Mouse (Mus musculus) lung, postnatal 0 days (tissue): ENCODE measurements around the gene Lonp2. TPM values are rescaled to one million over a fixed set of nuclear protein-coding genes. Genes with fewer than 3 reads are reported as not detected.
A peak's percentile ranks its signal among the peaks of the same experiment; 100 is the strongest.

Experiments used
- ATAC-seq: fragments of 200-750 bp; cut with Nextera tagmentation; 2 replicates; pipeline ENCODE4 v1.8.0; 2017; ENCODE audit warnings: moderate library complexity
- DNase-seq: peaks from one replicate; pipeline ENCODE4 v3.0.0-alpha.2; 2016; ENCODE audit warnings: low spot score
- H3K27ac ChIP-seq: fragments of 300-500 bp; sonication (generic); 2 replicates; pipeline ENCODE4 v1.5.1; 2014; ENCODE audit warnings: antibody characterized with exemption, mild to moderate bottlenecking, low read length, mixed read lengths
- H3K27me3 ChIP-seq: fragments of 300-500 bp; sonication (generic); replicated peaks from 2 replicates; pipeline ENCODE4 v1.6.1; 2014; ENCODE audit warnings: low read length, mixed read lengths; ENCODE audit not compliant: insufficient read depth
- H3K36me3 ChIP-seq: fragments of 300-500 bp; sonication (generic); 2 replicates; pipeline ENCODE4 v1.6.1; 2014; ENCODE audit warnings: low read length, mixed read lengths; ENCODE audit not compliant: insufficient read depth
- H3K4me1 ChIP-seq: fragments of 300-500 bp; sonication (generic); 2 replicates; pipeline ENCODE4 v1.6.1; 2014; ENCODE audit warnings: antibody characterized with exemption, low read depth, low read length, mixed read lengths; ENCODE audit not compliant: insufficient read depth
- H3K4me2 ChIP-seq: fragments of 300-500 bp; sonication (generic); replicated peaks from 2 replicates; pipeline ENCODE4 v1.6.1; 2014; ENCODE audit warnings: low read depth, mild to moderate bottlenecking, low read length, moderate library complexity, mixed read lengths
- H3K4me3 ChIP-seq: fragments of 300-500 bp; sonication (generic); 2 replicates; pipeline ENCODE4 v1.5.1; 2014; ENCODE audit warnings: low read depth, low read length
- H3K9ac ChIP-seq: fragments of 300-500 bp; sonication (generic); replicated peaks from 2 replicates; pipeline ENCODE4 v1.6.1; 2014; ENCODE audit warnings: low read depth, mild to moderate bottlenecking
- H3K9me3 ChIP-seq: fragments of 300-500 bp; sonication (generic); 2 replicates; pipeline ENCODE4 v1.6.1; 2016; ENCODE audit warnings: low read length, mixed read lengths
- CTCF ChIP-seq: IDR thresholded peaks from 2 replicates; pipeline ENCODE4 v1.5.1; 2016; ENCODE audit warnings: antibody characterized with exemption, mild to moderate bottlenecking
- EP300 ChIP-seq: IDR thresholded peaks from 2 replicates; pipeline ENCODE4 v1.6.1; 2016; ENCODE audit warnings: antibody characterized with exemption, mild to moderate bottlenecking, control low read depth
- WGBS: fragments of 180-500 bp; shearing (Covaris S2); extraction: QIAGEN DNeasy Blood & Tissue Kit; methylation state at CpG from one replicate; pipeline ENCODE4 v1.1.7; 2014; 5-methylcytosine and 5-hydroxymethylcytosine counted together
- polyA plus RNA-seq: library from polyadenylated mRNA; unstranded; fragments of >200 nt; fragmentation: Nextera tagmentation; extraction: Ambion mirVana; gene quantifications from 2 replicates; pipeline ENCODE4 v1.2.1, GENCODE M21; 2015

The Lonp2 gene
- polyA plus RNA-seq, 1 experiment from 2014 or later: 37.9 TPM

DNA sequence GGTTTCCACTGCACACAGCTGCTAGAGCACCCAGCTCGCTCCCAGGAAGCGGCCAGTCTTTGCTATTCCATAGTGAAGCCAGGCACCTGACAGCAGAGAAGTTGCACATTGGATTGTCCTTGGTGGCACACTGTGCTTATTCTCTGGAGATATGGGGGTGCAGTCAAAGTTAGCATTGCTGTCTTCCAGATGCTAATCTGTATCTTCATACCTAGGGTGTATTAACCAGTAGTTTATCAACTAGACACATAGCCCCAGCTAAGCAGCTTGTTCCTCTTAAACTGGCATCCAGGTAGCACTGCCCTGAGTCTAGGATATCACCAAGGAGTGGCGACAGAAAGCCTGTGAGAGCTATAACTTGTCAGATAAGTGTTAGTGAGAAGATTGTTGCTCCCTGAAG lies 88.8 kb downstream of the Lonp2 start:
- Histone ChIP-seq H3K4me2 (no peak overlapping the region), H3K27me3 (no peaks in the 10 kb centered on the region), H3K4me1 (no peaks in the 10 kb centered on the region), H3K36me3 (peaks cover 9% of the 10 kb centered on the region), H3K27ac (no peak overlapping the region), H3K4me3 (no peak overlapping the region), H3K9me3 (no peaks in the 10 kb centered on the region), H3K9ac (no peak overlapping the region)
- ATAC-seq (no peak), DNase-seq (no peak)
- TF ChIP-seq EP300 (no peak), CTCF (no peak)
- WGBS: 87% methylated on average over 3 of the region's 3 CpGs

DNA sequence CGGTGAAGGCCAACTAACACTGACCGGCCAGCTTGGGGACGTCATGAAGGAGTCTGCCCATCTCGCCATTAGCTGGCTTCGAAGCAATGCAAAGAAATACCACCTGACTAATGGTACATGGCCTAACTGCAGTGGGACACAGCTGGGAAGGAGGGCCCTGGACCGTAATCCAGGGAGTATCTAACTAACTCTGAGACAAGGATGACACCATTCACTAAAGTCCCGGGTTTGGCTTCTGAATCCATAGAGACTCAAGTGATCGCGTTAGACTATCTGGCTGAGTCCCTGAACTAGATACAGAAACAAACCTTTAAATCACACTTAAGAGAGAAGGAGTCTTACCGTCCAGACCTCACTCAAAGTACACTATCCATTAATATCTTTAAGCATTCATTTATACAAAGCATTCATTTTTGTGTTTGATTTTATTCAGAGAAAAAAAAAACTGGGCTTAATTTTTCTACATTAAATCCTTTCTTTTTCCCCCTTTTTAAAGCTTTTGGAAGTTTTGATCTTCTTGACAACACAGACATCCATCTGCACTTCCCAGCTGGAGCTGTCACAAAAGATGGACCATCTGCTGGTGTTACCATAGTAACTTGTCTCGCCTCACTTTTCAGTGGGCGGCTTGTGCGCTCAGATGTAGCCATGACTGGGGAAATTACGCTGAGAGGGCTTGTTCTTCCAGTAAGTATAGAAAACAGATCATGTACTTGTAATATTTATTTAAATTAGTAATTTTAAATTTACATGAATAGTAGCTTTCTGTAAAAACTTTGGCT lies 89.8 kb downstream of the Lonp2 start:
- no peak for ATAC-seq
- Histone ChIP-seq H3K9me3 (no peaks in the 10 kb centered on the region), H3K4me3 (no peak overlapping the region), H3K4me2 (no peak overlapping the region), H3K27me3 (no peaks in the 10 kb centered on the region), H3K27ac (no peak overlapping the region), H3K36me3 (peaks cover 9% of the 10 kb centered on the region), H3K4me1 (no peaks in the 10 kb centered on the region), H3K9ac (no peak overlapping the region)
- TF ChIP-seq EP300 (no peak), CTCF (no peak)
- DNase-seq: no peak
- WGBS: 70% methylated on average over 14 of the region's 14 CpGs

DNA sequence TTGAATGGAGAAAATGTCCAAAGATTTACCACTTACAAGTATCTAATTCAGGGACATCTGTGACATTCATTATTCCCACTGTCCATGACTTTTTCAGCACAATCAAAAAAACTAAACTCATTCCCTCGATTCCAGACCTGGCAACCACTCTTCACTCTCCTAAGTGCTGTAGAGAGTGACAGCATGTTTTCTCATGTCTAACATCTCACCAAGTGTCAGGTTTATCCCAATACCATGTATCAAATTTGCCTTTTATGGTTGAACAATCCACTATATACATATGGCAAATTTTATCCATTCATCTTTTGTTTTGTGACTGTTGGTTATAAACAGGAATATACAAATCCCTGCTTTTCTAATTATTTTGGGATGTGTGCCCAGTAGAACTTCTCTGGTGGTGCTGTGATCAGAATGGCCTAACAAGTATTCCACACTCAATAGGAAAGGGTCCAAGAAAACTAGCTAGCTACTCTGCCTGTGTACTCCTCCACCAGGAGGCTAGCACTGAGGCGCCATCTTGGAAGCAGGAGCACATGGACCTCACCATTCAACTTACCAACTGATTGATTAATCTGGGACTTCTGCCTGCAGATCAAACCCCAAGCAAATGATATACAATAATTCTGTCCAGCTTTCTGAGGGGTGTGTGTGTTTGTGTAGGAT lies 94.6 kb downstream of the Lonp2 start:
- Histone ChIP-seq H3K4me3 (no peak overlapping the region), H3K4me2 (no peak overlapping the region), H3K4me1 (no peaks in the 10 kb centered on the region), H3K9me3 (no peaks in the 10 kb centered on the region), H3K27me3 (no peaks in the 10 kb centered on the region), H3K9ac (no peak overlapping the region), H3K36me3 (peaks cover 3% of the 10 kb centered on the region; the same call in 1 of the 2 replicates), H3K27ac (no peak overlapping the region)
- ATAC-seq (no peak), DNase-seq (no peak)
- 70% methylated on average over 2 of the region's 2 CpGs for WGBS
- no peak for TF ChIP-seq EP300
- TF ChIP-seq CTCF: no peak

DNA sequence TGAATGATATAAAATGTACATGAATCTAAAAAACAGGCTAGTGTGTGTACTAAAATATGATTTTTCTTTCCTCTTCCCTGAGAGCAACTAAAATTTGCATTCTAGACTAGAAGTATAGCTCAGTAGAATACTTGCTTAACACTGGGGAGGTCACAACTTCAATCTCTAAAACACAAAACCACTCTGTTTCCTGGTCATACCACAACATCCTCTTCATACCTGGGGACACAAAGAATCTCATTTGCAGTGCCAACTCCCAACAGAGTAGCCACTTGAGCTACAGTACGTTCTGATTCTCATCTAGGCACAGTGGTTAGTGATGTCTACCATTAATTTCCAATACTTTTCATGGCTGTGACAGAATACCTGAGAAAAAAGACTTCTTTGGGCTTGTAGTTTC lies 95.5 kb downstream of the Lonp2 start:
- 52% methylated on average over 1 of the region's 1 CpGs for WGBS
- no peak for DNase-seq
- Histone ChIP-seq H3K9ac (no peak overlapping the region), H3K4me3 (no peak overlapping the region), H3K4me1 (no peaks in the 10 kb centered on the region), H3K9me3 (no peaks in the 10 kb centered on the region), H3K36me3 (peaks cover 3% of the 10 kb centered on the region; the same call in 1 of the 2 replicates), H3K27ac (no peak overlapping the region), H3K27me3 (no peaks in the 10 kb centered on the region), H3K4me2 (no peak overlapping the region)
- TF ChIP-seq EP300 (no peak), CTCF (no peak)
- ATAC-seq: no peak

DNA sequence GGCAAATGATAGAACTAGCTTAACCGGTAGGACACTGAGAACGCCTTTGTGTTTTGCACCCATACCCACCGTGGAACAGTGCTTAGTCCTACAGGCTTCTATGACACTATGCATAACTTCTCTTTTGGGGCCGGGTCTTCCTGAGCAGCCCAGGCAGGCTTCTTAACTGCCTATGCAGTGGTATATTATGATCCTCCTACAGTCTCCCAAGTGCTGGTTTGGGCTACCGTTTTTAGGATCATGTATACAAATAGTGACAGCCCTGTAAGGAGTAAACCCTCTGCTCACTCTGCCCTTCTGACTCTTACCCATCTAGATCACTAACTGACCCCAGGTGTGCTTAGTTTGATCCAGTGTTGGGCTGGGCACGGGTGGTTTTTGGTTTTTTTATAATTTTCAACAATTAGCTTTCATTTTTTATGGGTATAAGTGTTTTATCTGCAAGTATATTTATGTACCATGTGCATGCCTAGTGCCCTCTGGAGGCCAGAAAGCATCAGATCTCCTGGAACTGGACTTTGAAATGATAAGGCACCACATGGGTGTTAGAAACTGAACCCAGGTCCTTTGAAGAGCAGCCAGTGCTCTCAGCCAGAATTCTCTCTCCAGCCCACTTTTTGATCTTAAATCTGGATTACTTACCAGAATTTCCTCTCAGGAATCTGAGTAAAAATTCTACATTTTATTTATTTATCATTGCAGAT lies 97.1 kb downstream of the Lonp2 start:
- no peak overlapping the region for H3K4me2 ChIP-seq
- no peak overlapping the region for H3K27ac ChIP-seq
- peak; percentile 42 for TF ChIP-seq CTCF
- no peak for TF ChIP-seq EP300
- H3K9ac ChIP-seq: no peak overlapping the region
- no peaks in the 10 kb centered on the region for H3K27me3 ChIP-seq
- 85% methylated on average over 6 of the region's 6 CpGs for WGBS
- H3K4me1 ChIP-seq: no peaks in the 10 kb centered on the region
- DNase-seq (no peak), ATAC-seq (no peak)
- H3K9me3 ChIP-seq: no peaks in the 10 kb centered on the region
- no peak overlapping the region for H3K4me3 ChIP-seq
- peaks cover 3% of the 10 kb centered on the region; the same call in 1 of the 2 replicates for H3K36me3 ChIP-seq

GRCm38 (mm10) chr8:86721490-86721889 lies 97.6 kb downstream of the Lonp2 start:
- H3K36me3 ChIP-seq: peaks cover 3% of the 10 kb centered on the region; the same call in 1 of the 2 replicates
- 82% methylated on average over 2 of the region's 2 CpGs for WGBS

More at GRCm38 (mm10) chr8:86721490-86721889, 97.6 kb downstream of the Lonp2 start:
- Histone ChIP-seq H3K4me1 (no peaks in the 10 kb centered on the region), H3K4me2 (no peak overlapping the region), H3K27ac (no peak overlapping the region), H3K9ac (no peak overlapping the region), H3K27me3 (no peaks in the 10 kb centered on the region), H3K9me3 (no peaks in the 10 kb centered on the region), H3K4me3 (no peak overlapping the region)
- no peak for TF ChIP-seq EP300
- no peak for TF ChIP-seq CTCF
- DNase-seq: no peak
- no peak for ATAC-seq
